Mouse (Mus musculus) cerebellum, adult 2 months (tissue): ENCODE results near the gene Klk1b1.

ENCODE experiments used
- CTCF ChIP-seq: fragments of 200-500 bp; IDR thresholded peaks from 2 replicates; pipeline ENCODE4 v1.5.1; 2011; ENCODE audit warnings: low read depth, mild to moderate bottlenecking, control low read depth, low read length, moderate library complexity, borderline replicate concordance; ENCODE audit not compliant: insufficient read depth
- POLR2A ChIP-seq: fragments of 200-500 bp; IDR thresholded peaks from 2 replicates; pipeline ENCODE4 v1.6.1; 2011; ENCODE audit warnings: low read length, control low read depth, borderline replicate concordance; ENCODE audit not compliant: insufficient read depth

- TF ChIP-seq CTCF (no peak), POLR2A (no peak)
Measured at GRCm38 (mm10) chr7:44015071-44015470, 48.5 kb downstream of the Klk1b1 start.
